Mouse (Mus musculus): ENCODE data around the gene Ctnnd2. TPM values are rescaled to one million over a fixed set of nuclear protein-coding genes. Genes with fewer than 3 reads are reported as not detected.

The Ctnnd2 gene
- polyA plus RNA-seq, 1 experiment from 2014 or later = 0.27 TPM

DNA sequence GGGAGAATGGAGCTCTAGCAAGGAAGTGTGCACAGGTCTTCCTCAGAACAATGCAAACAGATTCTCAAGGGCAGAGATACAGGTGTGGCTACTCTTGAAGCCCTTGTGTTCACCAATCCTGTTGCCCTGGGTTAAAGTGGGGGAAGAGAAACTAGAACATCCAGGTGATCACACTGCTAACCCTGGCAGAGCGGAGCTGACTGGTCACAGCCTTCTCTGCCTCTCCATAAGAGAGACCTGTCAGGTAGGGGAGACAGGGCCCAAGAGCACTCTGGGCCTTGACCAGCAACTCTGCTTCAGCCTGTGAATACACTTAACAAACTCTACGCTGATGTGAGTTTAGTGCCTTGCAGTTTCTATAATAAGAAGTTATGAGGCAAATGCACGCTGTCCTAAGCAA, 820.5 kb downstream of the Ctnnd2 start:
- no peak for DNase-seq (ENCODE audit: low read depth, low spot score)
- ChIA-PET CTCF (interaction anchor here (0.6 kb wide), 1 partner anchor 30 kb away, joined by 3 read pairs; no protein-coding TSS in a partner anchor), POLR2A (no interaction called here)
- in situ Hi-C loops (cut with MboI; ENCODE audit: low pct_unique_long_range_greater_than_20kb) = no loop called here
- no peak for TF ChIP-seq CTCF (IDR thresholded peaks at IDR 0.05)
- H3K27me3 ChIP-seq = no peaks in the 10 kb centered on the region
- ATAC-seq = no peak

DNA sequence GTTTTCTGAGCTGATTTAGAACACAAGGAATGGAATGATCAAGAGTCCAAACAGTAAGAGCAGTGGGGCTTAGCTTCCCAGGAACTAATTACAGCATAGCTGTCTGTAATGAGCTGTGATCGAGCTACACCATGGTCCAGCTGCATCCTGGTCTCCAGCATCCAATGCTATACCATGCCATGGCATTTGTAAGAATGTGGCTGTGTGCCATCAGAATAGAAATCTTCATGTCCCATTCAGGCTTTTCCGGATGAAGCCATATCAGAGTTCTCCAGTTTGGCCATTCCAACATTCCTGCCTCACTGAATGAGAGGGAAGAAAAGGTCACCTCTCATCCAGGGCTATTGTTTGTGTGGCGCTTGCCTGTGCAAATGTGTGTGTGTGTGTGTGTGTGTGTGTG, 823.0 kb downstream of the Ctnnd2 start:
- TF ChIP-seq CTCF (IDR thresholded peaks at IDR 0.05) = no peak
- ChIA-PET POLR2A (no interaction called here), CTCF (no interaction called here)
- DNase-seq (ENCODE audit: low read depth, low spot score) = no peak
- ATAC-seq = no peak
- no peaks in the 10 kb centered on the region for H3K27me3 ChIP-seq
- in situ Hi-C loops (cut with MboI; ENCODE audit: low pct_unique_long_range_greater_than_20kb) = no loop called here

DNA sequence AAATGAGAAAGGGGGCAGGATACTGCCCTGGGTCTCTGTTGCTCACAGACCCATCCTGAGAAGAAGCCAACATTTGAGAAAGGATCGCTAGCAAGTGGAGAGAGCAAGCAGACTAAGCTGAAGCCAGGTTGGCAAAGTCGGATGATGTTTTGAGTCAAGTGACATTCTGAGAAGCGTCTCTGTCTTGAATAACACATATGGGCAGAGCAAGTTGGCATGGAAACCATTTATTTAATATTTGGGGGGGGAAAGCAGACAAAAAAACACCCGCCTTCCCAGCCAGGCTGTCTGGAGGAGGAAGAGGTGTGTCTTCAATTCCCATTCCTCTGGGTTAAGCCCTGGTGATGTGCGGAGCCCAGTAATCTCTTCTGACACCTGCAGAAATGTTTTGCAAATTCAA, 832.1 kb downstream of the Ctnnd2 start:
- in situ Hi-C loops (cut with MboI; ENCODE audit: low pct_unique_long_range_greater_than_20kb) = no loop called here
- ATAC-seq = no peak

DNA sequence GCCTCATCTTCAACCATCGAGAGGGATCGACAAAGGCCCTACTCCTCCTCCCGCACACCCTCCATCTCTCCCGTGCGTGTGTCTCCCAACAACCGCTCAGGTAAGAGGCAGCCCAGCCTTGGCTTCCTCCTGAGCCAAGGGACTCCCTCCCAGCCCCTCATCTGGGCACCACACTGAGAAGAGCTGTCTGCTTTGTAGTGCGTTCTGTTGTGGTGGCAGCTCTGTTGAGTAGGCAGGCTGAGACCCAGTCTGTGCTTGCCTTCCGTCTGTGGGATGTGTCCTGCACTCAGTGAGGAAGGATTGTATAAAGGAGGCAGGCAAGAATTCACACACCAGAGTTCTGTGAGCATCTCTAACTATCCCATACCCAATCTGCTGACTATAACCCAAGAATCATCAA, 832.6 kb downstream of the Ctnnd2 start:
- POLR2A ChIA-PET = no interaction called here
- no peak for DNase-seq (ENCODE audit: low read depth, low spot score)

More for the DNA sequence above, 832.1 kb downstream of the Ctnnd2 start:
- no peak for TF ChIP-seq CTCF (IDR thresholded peaks at IDR 0.05)
- POLR2A ChIA-PET = no interaction called here
- no peak for DNase-seq (ENCODE audit: low read depth, low spot score)
- CTCF ChIA-PET = no interaction called here
- no peaks in the 10 kb centered on the region for H3K27me3 ChIP-seq

DNA sequence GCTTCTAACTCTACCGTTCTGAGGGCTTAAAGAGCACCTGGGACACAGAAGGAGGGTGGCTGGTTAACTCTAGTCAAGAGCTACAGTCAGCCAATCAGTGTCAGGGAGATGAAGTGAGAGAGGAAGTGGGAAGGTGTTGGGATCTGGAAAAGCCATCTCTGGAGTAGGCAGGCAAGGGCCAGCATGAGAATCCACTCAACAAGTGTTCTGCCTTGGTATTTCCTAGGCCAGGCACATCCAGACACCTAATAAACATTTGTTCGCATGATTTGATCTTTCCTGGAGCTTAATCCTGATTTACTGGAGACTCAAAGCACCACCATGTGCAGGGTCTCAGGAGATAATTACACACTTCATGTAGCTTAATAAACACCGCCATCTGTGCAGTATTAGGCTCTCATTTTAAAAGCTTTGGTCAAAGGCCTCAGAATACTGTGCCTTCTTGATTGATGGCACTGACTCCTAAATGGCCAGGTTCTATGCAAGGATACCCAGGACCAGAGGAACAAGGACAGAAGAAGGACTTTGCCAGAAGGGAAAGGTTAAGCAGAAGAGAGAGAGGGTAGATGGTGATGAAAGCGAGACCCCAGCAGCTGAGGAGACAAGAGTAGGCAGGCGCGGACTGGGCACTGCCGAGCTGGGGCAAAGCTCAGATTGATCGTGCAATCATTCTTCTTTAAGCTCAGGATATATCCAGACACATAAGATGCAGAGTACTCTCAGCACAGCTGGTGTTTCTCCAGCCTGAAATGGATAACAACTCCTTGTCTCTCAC, 833.8 kb downstream of the Ctnnd2 start:
- no peaks in the 10 kb centered on the region for H3K27me3 ChIP-seq
- TF ChIP-seq CTCF (IDR thresholded peaks at IDR 0.05) = no peak
- DNase-seq (ENCODE audit: low read depth, low spot score) = no peak
- POLR2A ChIA-PET = no interaction called here
- in situ Hi-C loops (cut with MboI; ENCODE audit: low pct_unique_long_range_greater_than_20kb) = no loop called here
- CTCF ChIA-PET = no interaction called here
- no peak for ATAC-seq

More for the DNA sequence above, 832.6 kb downstream of the Ctnnd2 start:
- no peaks in the 10 kb centered on the region for H3K27me3 ChIP-seq
- CTCF ChIA-PET = no interaction called here
- ATAC-seq = no peak
- no peak for TF ChIP-seq CTCF (IDR thresholded peaks at IDR 0.05)
- in situ Hi-C loops (cut with MboI; ENCODE audit: low pct_unique_long_range_greater_than_20kb) = no loop called here

DNA sequence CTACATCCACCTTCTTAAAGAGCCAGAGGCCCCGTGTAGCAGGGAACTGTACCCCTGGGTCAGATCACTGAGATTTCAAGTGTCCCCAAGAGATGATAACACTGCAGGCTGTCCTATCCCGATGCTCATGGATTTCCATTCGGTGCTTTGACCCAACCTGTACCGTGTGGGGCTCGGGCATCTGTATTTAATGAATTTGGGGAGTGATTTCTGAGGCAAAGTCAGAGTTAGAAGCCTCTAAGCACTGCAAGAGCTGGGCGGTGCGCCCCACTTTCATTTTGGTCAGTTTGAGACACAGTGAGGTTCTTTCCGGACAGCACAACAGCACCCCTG, 834.4 kb downstream of the Ctnnd2 start:
- no peaks in the 10 kb centered on the region for H3K27me3 ChIP-seq
- in situ Hi-C loops (cut with MboI; ENCODE audit: low pct_unique_long_range_greater_than_20kb) = no loop called here
- ChIA-PET CTCF (no interaction called here), POLR2A (no interaction called here)
- TF ChIP-seq CTCF (IDR thresholded peaks at IDR 0.05) = no peak
- ATAC-seq (no peak), DNase-seq (ENCODE audit: low read depth, low spot score) (no peak)

DNA sequence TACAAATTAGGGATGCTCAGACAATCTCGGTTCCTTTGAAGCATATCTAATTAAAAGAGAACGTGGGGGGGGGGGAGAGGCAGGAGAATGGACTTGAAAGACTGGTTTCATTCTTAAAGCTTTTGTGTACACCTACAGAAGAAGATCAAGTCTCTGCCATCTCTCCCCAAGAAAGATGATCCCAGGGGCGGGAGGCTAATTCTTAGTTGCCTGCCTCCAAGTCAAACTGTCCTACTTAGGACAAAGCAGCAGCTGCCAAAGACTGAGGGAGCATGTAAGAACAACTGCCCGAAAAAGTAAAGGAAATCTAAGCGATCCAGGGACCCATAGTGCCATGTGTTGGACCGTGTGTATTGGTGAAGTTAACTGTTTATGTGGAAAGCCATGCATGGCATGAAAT, 836.2 kb downstream of the Ctnnd2 start:
- H3K27me3 ChIP-seq = no peaks in the 10 kb centered on the region
- DNase-seq (ENCODE audit: low read depth, low spot score) (no peak), ATAC-seq (no peak)
- in situ Hi-C loops (cut with MboI; ENCODE audit: low pct_unique_long_range_greater_than_20kb) = no loop called here
- ChIA-PET POLR2A (no interaction called here), CTCF (no interaction called here)
- no peak for TF ChIP-seq CTCF (IDR thresholded peaks at IDR 0.05)

DNA sequence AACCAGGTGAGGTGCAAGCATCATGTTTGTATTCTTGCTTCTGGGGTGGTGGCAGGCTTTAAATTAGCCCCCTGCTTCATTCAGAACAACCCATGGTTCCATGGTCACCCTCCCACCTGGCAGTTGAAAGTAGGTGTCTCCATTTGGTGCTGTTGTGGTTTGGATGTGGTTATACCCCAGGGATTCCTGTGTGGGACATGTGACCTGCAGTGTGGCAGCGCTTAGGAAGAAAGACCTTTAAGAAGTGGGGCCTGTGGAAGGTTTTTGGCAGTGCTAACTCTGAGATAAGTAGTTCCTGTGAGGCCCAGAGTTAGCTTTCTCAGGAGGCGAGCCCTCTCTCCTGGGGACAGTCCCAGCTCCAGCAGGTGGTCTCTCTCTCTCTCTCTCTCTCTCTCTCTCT, 848.4 kb downstream of the Ctnnd2 start:
- TF ChIP-seq CTCF (IDR thresholded peaks at IDR 0.05) = no peak
- ChIA-PET CTCF (no interaction called here), POLR2A (no interaction called here)
- DNase-seq (ENCODE audit: low read depth, low spot score) (no peak), ATAC-seq (no peak)
- H3K27me3 ChIP-seq = no peaks in the 10 kb centered on the region
- in situ Hi-C loops (cut with MboI; ENCODE audit: low pct_unique_long_range_greater_than_20kb) = no loop called here

DNA sequence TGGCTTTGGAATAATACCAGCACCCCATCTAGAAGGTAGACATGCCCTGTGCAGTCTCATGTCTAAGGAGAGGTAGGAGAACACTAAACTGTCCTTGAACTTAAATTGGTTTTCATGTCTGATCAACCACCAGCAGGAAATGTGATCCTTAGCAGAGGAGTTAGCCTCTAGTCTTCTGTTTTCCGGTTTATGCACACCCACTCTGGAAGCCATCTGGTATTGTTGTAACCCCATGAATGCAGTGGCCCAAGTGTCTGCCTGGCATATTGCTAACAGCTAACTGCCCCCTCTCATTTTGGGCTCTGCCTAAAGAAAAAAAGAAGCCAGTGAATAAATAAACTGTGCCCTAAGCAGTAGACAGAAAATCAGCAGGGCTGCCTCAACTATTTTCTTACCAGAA, 849.6 kb downstream of the Ctnnd2 start:
- ChIA-PET CTCF (no interaction called here), POLR2A (no interaction called here)
- TF ChIP-seq CTCF (IDR thresholded peaks at IDR 0.05) = no peak
- H3K27me3 ChIP-seq = no peaks in the 10 kb centered on the region
- in situ Hi-C loops (cut with MboI; ENCODE audit: low pct_unique_long_range_greater_than_20kb) = no loop called here
- DNase-seq (ENCODE audit: low read depth, low spot score) (no peak), ATAC-seq (no peak)

DNA sequence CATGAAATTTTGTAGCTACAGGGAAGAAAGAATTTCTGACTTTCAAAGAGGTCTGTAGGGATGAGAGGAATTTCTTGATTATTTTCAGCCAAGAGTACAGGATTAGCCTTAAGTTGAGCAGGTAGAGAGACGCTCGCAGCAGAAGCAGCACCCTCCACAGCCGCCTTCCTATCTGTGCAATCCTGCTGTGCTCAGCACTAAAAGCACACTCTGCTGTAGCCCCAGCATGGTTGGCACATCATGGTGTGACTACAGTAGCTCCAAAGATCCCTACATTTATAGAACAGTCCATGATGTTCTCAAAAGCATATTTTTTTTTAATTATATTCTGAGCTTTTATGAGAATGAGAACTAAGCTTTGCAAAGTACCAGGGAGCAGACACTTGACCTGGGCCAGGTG, 850.1 kb downstream of the Ctnnd2 start:
- no peaks in the 10 kb centered on the region for H3K27me3 ChIP-seq
- POLR2A ChIA-PET = no interaction called here
- CTCF ChIA-PET = no interaction called here
- in situ Hi-C loops (cut with MboI; ENCODE audit: low pct_unique_long_range_greater_than_20kb) = no loop called here
- no peak for ATAC-seq
- TF ChIP-seq CTCF (IDR thresholded peaks at IDR 0.05) = no peak
- DNase-seq (ENCODE audit: low read depth, low spot score) = no peak

DNA sequence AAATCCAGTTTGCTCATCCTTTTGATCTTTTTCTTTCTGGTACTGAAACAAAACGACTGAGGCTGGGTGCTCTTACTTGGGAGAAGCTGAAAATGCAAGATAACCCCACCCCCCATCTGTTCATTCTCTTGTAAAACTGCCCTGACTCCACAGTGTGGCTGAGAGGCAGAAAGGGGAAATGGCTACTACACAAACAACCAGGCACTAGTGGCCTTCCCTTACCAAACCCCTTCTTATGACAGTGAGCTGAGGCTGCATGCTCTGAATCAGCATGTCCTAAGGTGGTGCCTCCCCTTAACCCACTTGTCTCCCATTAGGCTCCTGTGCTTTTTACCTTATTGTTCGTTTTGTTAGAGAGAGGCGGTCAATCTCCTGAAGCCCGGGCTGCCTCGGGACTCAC, 851.4 kb downstream of the Ctnnd2 start:
- POLR2A ChIA-PET = interaction anchor here (0.6 kb wide), 1 partner anchor 490 kb away, joined by 4 read pairs; no protein-coding TSS in a partner anchor
- in situ Hi-C loops (cut with MboI; ENCODE audit: low pct_unique_long_range_greater_than_20kb) = no loop called here
- CTCF ChIA-PET = no interaction called here
- DNase-seq (ENCODE audit: low read depth, low spot score) = no peak
- no peak for ATAC-seq
- TF ChIP-seq CTCF (IDR thresholded peaks at IDR 0.05) = no peak
- no peaks in the 10 kb centered on the region for H3K27me3 ChIP-seq

All from Patski (cell line).